Mouse (Mus musculus) embryo, embryonic 10 days (tissue): ENCODE measurements around the gene Jmjd8.
A peak's percentile ranks its signal among the peaks of the same experiment; 100 is the strongest.

Experiments used
- DNase-seq: peaks from one replicate; pipeline ENCODE4 v3.0.0-alpha.2; 2015; ENCODE audit warnings: low spot score

The Jmjd8 gene

GRCm38 (mm10) chr17:25833291-25833663 lies 4.6 kb downstream of the Jmjd8 start, which contains the start of gene Stub1:
TSS of gene Stub1 (minus strand) at chr17:25833404.
- peak; percentile 98 for DNase-seq

GRCm38 (mm10) chr17:25833961-25834594 lies 5.4 kb downstream of the Jmjd8 start:
- DNase-seq, result no peak

GRCm38 (mm10) chr17:25834595-25835222 lies 6.0 kb downstream of the Jmjd8 start:
- no peak for DNase-seq

- no peak for DNase-seq
Observed at GRCm38 (mm10) chr17:25835301-25835700, 6.6 kb downstream of the Jmjd8 start.

GRCm38 (mm10) chr17:25835816-25836215 lies 7.1 kb downstream of the Jmjd8 start:
- DNase-seq, result no peak

- DNase-seq, result no peak
Observed at GRCm38 (mm10) chr17:25836397-25837075, 7.9 kb downstream of the Jmjd8 start.

DNA sequence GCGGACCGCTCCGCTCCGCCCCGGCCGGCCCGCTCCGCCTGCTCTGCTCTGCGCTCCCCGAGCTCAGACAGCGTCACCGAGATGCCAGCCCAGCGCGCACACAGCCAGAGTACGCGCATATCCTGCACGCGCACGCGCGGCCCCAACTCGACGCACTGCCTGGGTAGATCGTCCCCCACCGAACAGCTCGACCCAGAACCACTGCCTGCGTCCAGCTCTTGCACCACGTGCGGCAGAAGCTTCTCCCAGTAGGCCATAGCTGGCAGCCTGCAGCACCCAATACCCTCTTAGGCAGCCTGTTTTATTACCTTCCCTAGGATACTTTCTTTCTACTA lies 8.4 kb downstream of the Jmjd8 start, which contains the start of gene Rhbdl1:
Gene Rhbdl1 (minus strand): TSS at position 220 of the 335 bp plus-strand sequence.
- peak; percentile 84 for DNase-seq

GRCm38 (mm10) chr17:25837533-25837932 lies 8.9 kb downstream of the Jmjd8 start:
- DNase-seq, result no peak

- DNase-seq, result no peak
Observed at GRCm38 (mm10) chr17:25838904-25839303, 10.2 kb downstream of the Jmjd8 start.

- no peak for DNase-seq
Observed at GRCm38 (mm10) chr17:25839455-25840235, 11.0 kb downstream of the Jmjd8 start.

DNA sequence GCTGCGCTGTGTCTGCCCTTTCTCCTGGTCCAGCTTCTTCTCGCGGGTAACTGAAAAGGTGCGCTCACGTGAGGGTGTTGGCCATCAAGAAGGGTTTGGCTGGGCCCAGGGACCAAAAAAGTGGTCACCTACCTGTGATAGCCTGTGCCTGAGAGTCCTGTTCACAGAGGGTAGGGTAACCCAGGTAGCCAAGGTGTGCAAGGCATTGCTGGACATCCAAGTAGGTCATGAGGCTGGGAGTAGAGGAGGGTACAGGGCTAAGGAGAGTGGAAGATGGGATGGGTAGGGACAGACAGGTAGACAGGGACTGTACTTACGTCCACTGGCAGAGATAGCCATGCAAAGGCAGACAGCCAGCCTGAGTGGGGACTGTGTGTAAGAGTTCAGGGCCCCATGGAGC lies 11.9 kb downstream of the Jmjd8 start:
- DNase-seq, result no peak

DNA sequence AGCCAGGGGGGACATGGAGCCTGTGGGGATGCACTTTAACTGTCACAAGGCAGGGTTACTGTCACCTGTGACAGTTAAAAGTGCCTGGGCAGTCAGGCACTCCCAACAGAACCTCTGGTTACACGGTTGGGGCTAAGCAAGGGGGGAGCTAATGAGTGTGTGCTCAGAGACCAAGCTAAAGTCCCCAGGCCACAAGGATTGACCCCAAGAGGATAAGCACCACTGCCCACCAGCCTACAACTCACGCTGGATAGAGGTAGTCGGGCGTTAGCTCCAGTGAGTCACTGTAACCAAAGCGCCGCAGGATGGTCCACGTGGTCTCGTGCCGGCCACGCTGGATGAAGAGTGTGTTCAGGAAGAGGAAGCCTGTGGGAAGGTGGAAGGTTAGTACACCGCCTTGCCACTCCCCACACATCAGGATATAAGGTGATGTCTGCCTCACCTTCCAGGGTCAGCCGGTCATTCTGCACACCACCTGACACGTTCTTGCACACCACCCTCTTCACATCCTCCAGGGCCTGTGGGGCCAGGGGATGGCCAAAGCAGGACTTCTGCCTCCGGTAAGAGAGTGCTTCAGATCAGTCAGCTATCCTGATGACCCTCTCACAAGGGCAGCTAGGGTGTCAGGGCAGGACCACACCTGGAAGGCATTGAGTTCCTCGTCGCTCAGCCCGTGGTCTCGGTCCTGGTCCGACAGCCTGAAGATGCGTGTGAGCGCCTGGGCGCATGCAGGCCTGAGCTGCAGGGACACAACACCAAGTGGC lies 12.6 kb downstream of the Jmjd8 start, which contains the start of gene Gm20683:
Gene Gm20683 (minus strand): TSS at position 647 of the 764 bp plus-strand sequence.
- DNase-seq, result no peak

GRCm38 (mm10) chr17:25842509-25842908 lies 13.8 kb downstream of the Jmjd8 start:
- no peak for DNase-seq

- DNase-seq, result no peak
Observed at GRCm38 (mm10) chr17:25843122-25843521, 14.5 kb downstream of the Jmjd8 start.

GRCm38 (mm10) chr17:25843636-25844395 lies 15.1 kb downstream of the Jmjd8 start:
- DNase-seq, result no peak

DNA sequence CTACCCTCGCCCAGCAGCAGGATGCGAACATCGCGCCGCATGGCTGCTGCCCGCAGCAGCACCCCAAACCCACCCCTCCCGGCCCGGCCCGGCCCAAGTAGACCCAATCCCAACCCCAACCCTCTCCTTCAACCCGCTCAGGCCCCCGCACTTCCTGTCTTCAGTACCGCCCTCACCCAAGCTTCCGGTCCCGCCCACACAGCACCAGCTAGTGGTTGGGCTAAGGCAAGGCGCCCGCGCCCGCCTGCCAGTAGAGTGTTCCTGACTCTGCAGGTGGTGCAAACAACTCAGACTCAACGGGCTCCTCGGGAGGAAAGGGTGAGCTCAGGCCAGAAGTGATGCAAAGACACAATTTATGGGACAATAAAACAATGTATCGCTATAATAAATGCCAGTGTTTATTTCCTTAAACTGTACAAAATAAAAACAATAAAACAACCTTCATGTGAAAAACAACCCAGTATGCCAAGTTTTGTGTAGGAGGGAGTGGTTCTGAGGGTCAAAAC lies 15.8 kb downstream of the Jmjd8 start, which contains the start of gene Rhot2:
Gene Rhot2 (minus strand): TSS at position 456 of the 506 bp plus-strand sequence.
- DNase-seq, result peak; percentile 97

- DNase-seq, result no peak
Observed at GRCm38 (mm10) chr17:25860229-25860628, 31.6 kb downstream of the Jmjd8 start.

- DNase-seq, result peak; percentile 99
Observed at GRCm38 (mm10) chr17:25860832-25861703, 32.4 kb downstream of the Jmjd8 start, which contains the start of gene Wdr90. TSS of gene Wdr90 (minus strand) at chr17:25861501.
